Mouse (Mus musculus): ENCODE results near the gene Zdhhc13. TPM values are rescaled to one million over a fixed set of nuclear protein-coding genes. Genes with fewer than 3 reads are reported as not detected.

Zdhhc13 gene
- total RNA-seq (2018; cell fraction: chromatin; rRNA removed): 10 to 100 TPM; 15.7 to 40.8 (median 29.9) TPM
- total RNA-seq (2018; cell fraction: cytosol; rRNA removed): 10 to 100 TPM in 25 of 26 experiments, 1 to 10 TPM in 1; 9.6 to 20.9 (median 15.5) TPM
- total RNA-seq (2018; cell fraction: nucleus; rRNA removed): 10 to 100 TPM; 13.5 to 31.8 (median 20.9) TPM
- polyA plus RNA-seq (2018): 14.7 to 19.5 TPM (median 14.9 TPM) in 3 replicates

DNA sequence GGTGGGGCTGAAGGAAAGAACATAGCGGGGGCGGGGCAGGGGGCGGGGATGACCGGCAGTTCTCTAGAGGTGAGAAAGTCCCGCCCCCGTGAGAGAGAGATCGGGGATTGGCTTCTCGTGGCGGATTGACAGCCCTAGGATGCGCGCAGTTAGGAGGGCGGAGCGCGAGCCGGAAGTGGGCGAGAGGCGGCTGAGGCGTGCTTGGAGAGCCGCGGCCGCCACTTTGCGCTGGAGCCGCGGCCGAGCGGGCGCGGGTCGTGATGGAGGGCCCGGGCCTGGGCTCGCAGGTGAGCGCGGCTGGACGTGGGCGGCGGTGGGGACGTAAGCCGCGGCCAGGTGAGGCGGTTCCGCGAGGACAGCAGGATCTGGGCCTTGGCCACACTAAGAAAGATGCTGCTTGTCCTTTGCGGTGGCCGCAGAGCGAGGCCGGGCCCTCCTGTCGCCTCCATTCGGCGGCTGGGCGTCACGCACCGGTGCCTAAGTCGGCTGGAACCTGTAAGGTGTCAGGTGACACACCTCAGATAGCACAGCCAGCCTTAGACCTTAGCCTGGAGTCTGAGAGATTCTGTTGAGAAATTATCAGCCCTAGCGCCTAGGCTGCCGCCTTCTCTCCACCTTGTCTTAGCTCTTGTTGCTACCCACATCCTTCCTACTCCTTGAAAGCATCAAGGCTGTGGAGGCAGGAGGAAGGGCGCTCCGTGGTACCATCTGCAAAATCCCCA, at the start of gene Zdhhc13:
Gene Zdhhc13, plus strand, starts transcription at position 153 of the 722 bp plus-strand sequence.
- no peaks in the 10 kb centered on the region for H3K36me3 ChIP-seq (ENCODE audit: inconsistent target)
- H3K27ac ChIP-seq: peak within 1 kb of the TSS; percentile 75
- H3K79me2 ChIP-seq (ENCODE audit: inconsistent target): peaks cover 50% of the 10 kb centered on the region
- WGBS (ENCODE audit: missing documents): under 1% methylated on average over 50 of the region's 57 CpGs
- peak within 1 kb of the TSS; percentile 62 for H3K4me3 ChIP-seq (ENCODE audit: inconsistent target)

DNA sequence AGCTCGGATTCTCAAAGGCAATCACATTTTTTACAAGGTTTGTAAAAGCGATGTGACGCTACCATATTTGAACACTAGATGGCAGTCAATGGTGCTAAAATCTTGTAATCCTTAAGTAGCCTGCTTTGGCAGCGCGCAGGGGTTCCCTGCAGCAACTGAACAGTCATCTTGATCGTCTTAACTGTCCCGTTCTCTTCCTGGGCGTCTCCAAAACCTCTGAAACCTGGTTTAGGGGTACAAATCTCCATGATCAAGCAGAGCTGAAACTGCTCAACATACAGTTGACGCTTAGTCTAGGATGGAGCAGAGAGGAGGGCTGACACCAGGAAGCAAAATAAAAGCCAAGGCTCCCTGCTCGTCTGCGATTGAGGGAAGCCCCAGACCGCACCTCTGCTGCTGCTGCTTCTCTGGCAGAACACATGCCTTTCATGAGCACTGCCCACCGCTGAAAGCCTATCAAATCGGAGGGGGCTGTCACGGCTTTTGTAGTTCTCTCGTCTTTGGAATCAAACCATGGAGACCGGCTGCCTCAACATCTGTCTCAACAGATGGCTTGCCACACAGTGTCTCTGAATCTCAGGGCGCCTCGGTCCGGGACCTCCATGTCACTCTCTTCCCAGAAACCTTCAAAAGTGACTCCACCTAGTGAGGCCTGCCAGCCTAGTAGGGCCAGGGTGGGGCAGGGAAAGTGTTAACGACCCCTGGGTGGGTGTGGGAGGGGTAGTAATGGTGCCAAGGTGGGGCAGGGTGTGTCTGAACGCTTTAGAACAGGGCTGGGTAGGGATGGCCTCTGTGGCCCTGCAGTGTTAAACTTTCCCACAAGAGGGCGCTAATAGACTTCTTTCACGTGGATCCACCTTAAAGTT, 39.3 kb upstream of the Zdhhc13 start:
- H3K27ac ChIP-seq: peak overlapping the region; percentile 5; the same call in 1 of the 2 replicates
- H3K79me2 ChIP-seq (ENCODE audit: inconsistent target): no peaks in the 10 kb centered on the region
- H3K36me3 ChIP-seq (ENCODE audit: inconsistent target): no peaks in the 10 kb centered on the region
- peak overlapping the region; percentile 32 for H3K4me3 ChIP-seq (ENCODE audit: inconsistent target)
- WGBS (ENCODE audit: missing documents): 1% methylated on average over 24 of the region's 24 CpGs

DNA sequence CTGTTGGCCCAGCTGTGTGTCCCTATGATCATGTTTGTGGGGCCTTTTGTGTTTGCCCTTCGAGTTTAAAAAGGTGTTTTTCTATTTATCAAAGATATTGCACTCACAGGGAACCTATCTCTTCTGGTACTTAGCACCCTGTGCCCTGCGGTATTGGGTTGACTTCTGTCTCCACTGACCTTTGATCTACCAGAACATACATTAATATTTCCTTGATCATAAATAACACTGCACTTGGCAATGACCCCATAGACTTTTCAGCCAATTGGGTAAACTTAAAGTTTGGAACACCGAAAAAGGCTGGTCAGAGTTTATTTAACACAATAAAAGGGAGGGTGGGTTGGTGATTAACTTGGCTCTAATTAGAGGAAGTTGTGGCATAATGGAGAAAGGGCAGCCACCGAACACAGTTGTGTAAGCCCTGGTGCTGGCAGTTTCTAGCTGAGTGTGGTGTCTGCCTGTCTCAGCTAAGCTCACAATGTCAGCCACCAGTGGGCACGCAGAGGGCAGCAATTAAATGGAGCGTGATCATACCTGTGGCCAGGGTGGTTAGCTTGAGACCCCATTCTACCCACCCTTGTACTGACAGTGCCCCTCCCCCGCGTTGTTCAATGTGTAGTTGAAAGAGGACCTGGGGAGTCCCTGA, 38.5 kb upstream of the Zdhhc13 start:
- H3K36me3 ChIP-seq (ENCODE audit: inconsistent target): no peaks in the 10 kb centered on the region
- no peak overlapping the region for H3K27ac ChIP-seq
- peak overlapping the region; percentile 32; the same call in 1 of the 2 replicates for H3K4me3 ChIP-seq (ENCODE audit: inconsistent target)
- WGBS (ENCODE audit: missing documents): 15% methylated on average over 8 of the region's 8 CpGs
- no peaks in the 10 kb centered on the region for H3K79me2 ChIP-seq (ENCODE audit: inconsistent target)

DNA sequence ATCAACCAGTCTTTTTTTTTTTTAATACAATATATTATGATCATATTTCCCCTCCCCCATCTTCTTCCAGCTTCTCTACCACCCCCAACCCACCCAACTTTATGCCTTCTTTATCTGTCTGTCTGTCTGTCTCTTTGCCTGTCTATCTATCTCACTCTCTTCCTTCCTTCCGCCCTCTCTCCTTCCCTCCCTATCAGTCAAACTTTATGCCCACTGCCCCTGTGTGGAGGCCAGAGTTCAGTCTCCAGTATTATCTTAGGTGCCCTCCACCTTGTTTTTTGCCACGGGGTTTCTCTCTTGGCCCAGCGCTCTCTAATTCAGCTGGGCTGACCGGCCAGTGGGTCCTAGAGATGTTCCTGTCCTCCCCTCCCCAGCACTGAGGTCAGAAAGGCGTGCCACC, 37.6 kb upstream of the Zdhhc13 start:
- Histone ChIP-seq H3K4me3 (ENCODE audit: inconsistent target) (no peak overlapping the region), H3K27ac (no peak overlapping the region), H3K79me2 (ENCODE audit: inconsistent target) (no peaks in the 10 kb centered on the region), H3K36me3 (ENCODE audit: inconsistent target) (no peaks in the 10 kb centered on the region)
- WGBS (ENCODE audit: missing documents): 90% methylated on average over 5 of the region's 5 CpGs

DNA sequence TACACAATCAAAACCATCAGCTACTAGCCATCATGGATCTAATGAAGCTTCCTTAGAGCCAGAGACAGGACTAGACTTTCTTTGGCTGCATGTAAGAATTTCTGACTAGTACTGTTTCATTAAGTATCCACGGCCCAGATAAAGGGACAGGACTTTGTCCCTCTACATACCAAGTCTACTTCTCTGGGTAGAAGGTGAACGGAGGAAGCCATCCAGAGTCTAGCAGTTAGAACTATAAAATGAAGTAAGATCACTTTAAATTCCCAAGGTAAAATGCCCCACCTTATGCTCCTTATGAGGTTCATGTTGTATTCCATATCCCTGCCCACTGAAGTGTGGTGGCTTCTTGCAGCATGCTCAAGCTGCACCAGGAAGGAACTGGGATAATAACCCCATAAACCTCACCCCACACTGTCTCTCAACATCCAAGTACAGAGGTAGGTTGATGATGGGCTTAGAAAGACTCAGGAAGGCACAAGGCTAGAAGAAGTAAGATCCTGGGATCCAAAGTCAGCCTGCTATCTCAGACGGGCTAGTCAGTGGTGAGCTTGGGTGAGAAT, 34.3 kb upstream of the Zdhhc13 start:
- Histone ChIP-seq H3K27ac (no peak overlapping the region), H3K79me2 (ENCODE audit: inconsistent target) (no peaks in the 10 kb centered on the region), H3K4me3 (ENCODE audit: inconsistent target) (no peak overlapping the region), H3K36me3 (ENCODE audit: inconsistent target) (no peaks in the 10 kb centered on the region)
- WGBS (ENCODE audit: missing documents): 98% methylated on average over 3 of the region's 3 CpGs

DNA sequence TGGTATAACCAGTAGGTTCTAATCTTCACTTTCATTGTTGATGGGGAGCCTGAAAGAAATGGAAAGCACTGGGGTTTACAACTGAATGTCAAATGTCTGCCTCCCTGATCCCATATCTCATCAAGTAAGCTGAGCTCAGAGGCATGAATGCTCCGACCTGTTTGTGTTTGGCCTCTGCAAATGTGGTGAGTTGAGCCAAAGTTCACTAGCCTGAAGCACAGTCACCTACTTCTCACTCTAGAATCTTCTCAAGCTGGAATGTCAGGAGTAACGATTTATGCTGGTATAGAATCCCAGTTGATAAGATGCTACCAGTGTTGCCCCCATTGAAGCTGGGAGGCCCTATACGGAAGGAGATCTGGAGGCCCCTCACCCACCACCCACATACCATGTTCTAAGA, 33.0 kb upstream of the Zdhhc13 start:
- H3K36me3 ChIP-seq (ENCODE audit: inconsistent target): no peaks in the 10 kb centered on the region
- H3K79me2 ChIP-seq (ENCODE audit: inconsistent target): no peaks in the 10 kb centered on the region
- no peak overlapping the region for H3K27ac ChIP-seq
- H3K4me3 ChIP-seq (ENCODE audit: inconsistent target): no peak overlapping the region
- WGBS (ENCODE audit: missing documents): 96% methylated on average over 3 of the region's 3 CpGs

DNA sequence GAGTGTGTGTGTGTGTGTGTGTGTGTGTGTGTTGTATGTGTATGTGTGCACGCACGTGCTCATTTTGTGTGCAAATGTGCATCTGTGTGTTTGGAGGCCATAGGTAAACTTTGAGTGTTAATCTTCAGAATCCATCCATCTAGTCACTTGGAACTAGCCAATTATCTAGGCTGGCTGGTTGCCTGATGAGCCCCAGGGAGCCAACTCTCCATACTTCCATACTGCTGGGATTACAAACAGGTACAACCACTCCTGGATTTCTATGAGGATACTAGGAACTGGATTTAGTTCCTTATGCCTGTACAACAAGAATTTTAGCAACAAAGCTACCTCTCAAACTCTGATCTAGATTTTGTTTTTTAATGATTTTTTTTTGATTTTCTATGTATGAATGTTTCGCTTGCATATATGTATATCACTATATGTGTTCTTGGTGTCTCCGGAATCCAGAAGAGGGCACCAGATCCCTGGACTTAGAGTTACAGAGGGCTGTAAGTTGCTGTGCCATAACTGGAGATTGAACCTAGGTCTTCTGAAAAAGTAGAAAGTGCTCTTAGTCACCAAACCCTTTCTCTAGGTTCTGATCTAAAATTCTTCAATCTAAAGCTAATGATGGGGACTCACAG, 32.4 kb upstream of the Zdhhc13 start:
- H3K36me3 ChIP-seq (ENCODE audit: inconsistent target): no peaks in the 10 kb centered on the region
- no peak overlapping the region for H3K4me3 ChIP-seq (ENCODE audit: inconsistent target)
- WGBS (ENCODE audit: missing documents): 93% methylated on average over 4 of the region's 4 CpGs
- H3K79me2 ChIP-seq (ENCODE audit: inconsistent target): no peaks in the 10 kb centered on the region
- no peak overlapping the region for H3K27ac ChIP-seq

DNA sequence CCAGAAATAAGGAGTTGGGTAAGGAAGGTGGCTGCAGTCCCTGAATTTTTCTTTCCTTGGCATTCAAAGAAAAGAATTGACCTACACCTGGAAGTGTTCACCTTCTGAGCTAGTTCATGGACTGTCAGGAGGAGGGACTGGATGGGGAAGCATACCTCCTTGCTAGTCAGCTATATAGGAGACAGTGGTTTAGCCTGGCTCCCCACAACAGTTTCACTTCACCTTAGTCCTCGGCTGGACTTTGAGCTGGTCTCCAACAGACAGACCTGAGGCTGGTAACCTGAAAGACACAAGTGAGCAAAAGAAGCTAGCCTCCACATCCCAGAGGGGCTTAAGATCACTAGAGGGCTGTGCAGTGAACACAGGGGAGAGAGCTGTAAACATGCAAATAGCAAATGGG, 30.7 kb upstream of the Zdhhc13 start:
- no peak overlapping the region for H3K27ac ChIP-seq
- no peaks in the 10 kb centered on the region for H3K79me2 ChIP-seq (ENCODE audit: inconsistent target)
- no peak overlapping the region for H3K4me3 ChIP-seq (ENCODE audit: inconsistent target)
- 0% methylated on average over 1 of the region's 1 CpGs for WGBS (ENCODE audit: missing documents)
- H3K36me3 ChIP-seq (ENCODE audit: inconsistent target): no peaks in the 10 kb centered on the region

DNA sequence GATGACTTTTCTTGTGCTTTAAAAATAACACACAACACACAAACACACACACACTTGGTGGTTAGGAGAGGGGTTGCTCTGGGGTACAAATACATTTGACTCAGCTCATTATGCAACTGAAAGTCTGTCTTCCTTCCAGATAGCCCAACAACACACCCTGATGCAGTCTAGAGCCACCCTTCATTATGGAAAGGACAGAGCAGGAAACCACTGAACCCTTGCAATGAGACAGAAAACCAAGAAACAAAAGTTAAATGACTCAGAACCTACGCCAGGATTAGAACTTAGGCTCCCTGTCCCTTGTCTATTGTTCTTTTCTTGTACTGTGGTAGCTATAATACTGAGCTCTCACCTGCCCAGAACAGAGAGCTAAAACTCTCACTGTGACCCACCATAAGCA, 28.0 kb upstream of the Zdhhc13 start:
- Histone ChIP-seq H3K27ac (no peak overlapping the region), H3K4me3 (ENCODE audit: inconsistent target) (no peak overlapping the region), H3K36me3 (ENCODE audit: inconsistent target) (no peaks in the 10 kb centered on the region), H3K79me2 (ENCODE audit: inconsistent target) (no peaks in the 10 kb centered on the region)
- 57% methylated on average over 1 of the region's 1 CpGs for WGBS (ENCODE audit: missing documents)

DNA sequence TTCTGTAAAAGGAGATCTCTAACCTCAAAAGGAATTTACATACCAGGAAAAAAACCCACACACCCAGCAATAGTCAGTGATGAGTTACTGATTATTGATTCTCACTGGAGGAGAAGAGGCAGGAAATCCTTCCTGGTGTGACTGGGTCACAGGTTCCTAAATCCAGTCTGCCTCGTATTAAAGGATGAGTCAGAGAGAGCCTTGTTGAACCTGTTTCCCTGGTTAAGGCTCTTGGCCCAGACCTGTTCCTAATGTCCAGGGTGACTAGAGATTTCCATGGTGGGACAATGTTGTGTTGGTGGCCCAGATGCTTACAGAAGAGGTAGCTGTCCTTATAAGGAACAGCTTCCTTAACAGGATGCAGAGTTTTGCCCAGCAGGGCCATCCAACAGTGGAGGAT, 26.5 kb upstream of the Zdhhc13 start:
- Histone ChIP-seq H3K27ac (no peak overlapping the region), H3K4me3 (ENCODE audit: inconsistent target) (no peak overlapping the region), H3K79me2 (ENCODE audit: inconsistent target) (no peaks in the 10 kb centered on the region), H3K36me3 (ENCODE audit: inconsistent target) (no peaks in the 10 kb centered on the region)
- WGBS (ENCODE audit: missing documents): 31% methylated on average over 1 of the region's 1 CpGs

DNA sequence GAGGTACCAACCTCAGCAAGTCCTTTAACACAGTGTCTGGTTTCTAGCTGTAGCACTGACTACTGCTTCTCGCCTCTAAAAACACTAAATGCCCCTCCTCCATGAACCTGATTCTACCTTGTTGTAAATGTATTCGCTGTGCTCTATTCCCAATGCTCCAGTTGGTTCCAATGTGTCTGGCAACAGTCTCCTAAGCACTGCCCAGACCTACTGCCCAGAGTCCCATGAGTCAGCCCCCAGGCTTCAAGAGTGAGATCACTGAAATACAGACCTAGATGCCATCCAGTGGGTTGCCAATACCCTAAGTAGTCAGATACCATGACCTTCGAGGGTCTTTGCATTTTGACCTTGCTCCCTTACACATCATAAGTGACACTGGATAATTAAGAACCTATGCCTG, 26.1 kb upstream of the Zdhhc13 start:
- 97% methylated on average over 3 of the region's 3 CpGs for WGBS (ENCODE audit: missing documents)

DNA sequence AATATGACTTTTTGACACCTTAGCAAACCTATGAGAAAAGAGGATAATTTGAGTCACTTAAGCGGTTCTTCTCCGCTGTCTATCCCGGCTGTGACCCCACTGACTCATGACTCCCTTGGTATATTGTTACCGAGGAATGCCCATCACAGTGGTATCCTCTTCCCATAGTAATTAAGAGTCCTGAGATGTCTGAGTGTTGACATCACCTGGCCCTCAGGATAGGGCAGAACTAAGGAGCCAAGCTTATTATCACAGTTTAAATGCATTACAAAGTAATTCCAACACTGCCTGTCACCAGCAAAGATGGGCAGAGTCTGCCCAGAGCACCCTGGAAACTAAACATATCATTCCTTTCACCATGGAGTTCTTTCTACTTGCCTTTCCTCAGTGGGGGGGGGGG, 22.8 kb upstream of the Zdhhc13 start:
- Histone ChIP-seq H3K79me2 (ENCODE audit: inconsistent target) (no peaks in the 10 kb centered on the region), H3K4me3 (ENCODE audit: inconsistent target) (no peak overlapping the region), H3K27ac (no peak overlapping the region), H3K36me3 (ENCODE audit: inconsistent target) (no peaks in the 10 kb centered on the region)
- 95% methylated on average over 4 of the region's 4 CpGs for WGBS (ENCODE audit: missing documents)

More for the DNA sequence above, 26.1 kb upstream of the Zdhhc13 start:
- H3K79me2 ChIP-seq (ENCODE audit: inconsistent target): no peaks in the 10 kb centered on the region
- H3K27ac ChIP-seq: no peak overlapping the region
- no peaks in the 10 kb centered on the region for H3K36me3 ChIP-seq (ENCODE audit: inconsistent target)
- no peak overlapping the region for H3K4me3 ChIP-seq (ENCODE audit: inconsistent target)

DNA sequence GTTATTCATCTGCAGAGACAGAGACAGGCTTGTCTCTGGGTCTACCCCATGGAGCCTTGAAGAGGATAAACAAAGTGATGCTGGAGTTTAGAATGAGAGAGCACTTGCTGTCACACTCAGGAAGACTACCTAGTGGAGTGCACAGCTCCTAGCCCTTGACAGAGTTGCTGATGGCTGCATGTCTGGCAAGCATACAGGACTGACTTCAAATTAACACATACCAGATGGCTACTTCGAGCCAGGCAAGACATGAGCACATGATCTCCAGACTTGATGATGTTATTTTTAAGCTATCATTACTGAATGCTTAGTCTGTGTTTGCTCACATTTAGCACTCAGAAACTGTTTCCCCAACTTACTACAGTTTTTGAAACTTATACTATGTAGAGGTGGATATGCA, 19.1 kb upstream of the Zdhhc13 start:
- Histone ChIP-seq H3K27ac (no peak overlapping the region), H3K79me2 (ENCODE audit: inconsistent target) (no peaks in the 10 kb centered on the region), H3K36me3 (ENCODE audit: inconsistent target) (no peaks in the 10 kb centered on the region), H3K4me3 (ENCODE audit: inconsistent target) (no peak overlapping the region)
- 88% methylated on average over 1 of the region's 1 CpGs for WGBS (ENCODE audit: missing documents)

All from macrophage (primary cell).